Mouse (Mus musculus): ENCODE data around the gene Kcnip1. TPM values are rescaled to one million over a fixed set of nuclear protein-coding genes. Genes with fewer than 3 reads are reported as not detected.
A peak's percentile ranks its signal among the peaks of the same experiment; 100 is the strongest.

Kcnip1 gene
- polyA plus RNA-seq, 1 experiment from 2014 or later, result 0.27 TPM

- WGBS, result 82% methylated on average over 2 of the region's 2 CpGs
- DNase-seq (ENCODE audit: low spot score), result no peak
Observed at GRCm38 (mm10) chr11:33637107-33637506, 355.8 kb downstream of the Kcnip1 start.

GRCm38 (mm10) chr11:33627136-33627742 lies 365.7 kb downstream of the Kcnip1 start:
- Histone ChIP-seq H3K4me2 (replicated peaks; ENCODE audit: low read depth, low read length) (no peak overlapping the region), H3K9ac (replicated peaks; ENCODE audit: low read depth) (no peak overlapping the region), H3K27ac (ENCODE audit: low read length) (no peak overlapping the region), H3K27me3 (replicated peaks; ENCODE audit: insufficient read depth, low read length) (no peaks in the 10 kb centered on the region), H3K9me3 (ENCODE audit: low read length) (no peaks in the 10 kb centered on the region), H3K4me1 (ENCODE audit: insufficient read depth, low read depth, low read length) (no peaks in the 10 kb centered on the region), H3K4me3 (ENCODE audit: low read depth, low read length) (no peak overlapping the region), H3K36me3 (ENCODE audit: insufficient read depth, low read length) (no peaks in the 10 kb centered on the region)
- DNase-seq (ENCODE audit: low spot score) (no peak), ATAC-seq (no peak)
- WGBS, result 79% methylated on average over 4 of the region's 4 CpGs
- TF ChIP-seq EP300 (IDR thresholded peaks at IDR 0.05), result no peak
- TF ChIP-seq CTCF (IDR thresholded peaks at IDR 0.05), result no peak

More at GRCm38 (mm10) chr11:33637107-33637506, 355.8 kb downstream of the Kcnip1 start:
- no peaks in the 10 kb centered on the region for H3K36me3 ChIP-seq (ENCODE audit: insufficient read depth, low read length)
- H3K9ac ChIP-seq (replicated peaks; ENCODE audit: low read depth), result no peak overlapping the region
- H3K27ac ChIP-seq (ENCODE audit: low read length), result no peak overlapping the region
- no peaks in the 10 kb centered on the region for H3K9me3 ChIP-seq (ENCODE audit: low read length)
- no peaks in the 10 kb centered on the region for H3K4me1 ChIP-seq (ENCODE audit: insufficient read depth, low read depth, low read length)
- H3K4me3 ChIP-seq (ENCODE audit: low read depth, low read length), result no peak overlapping the region
- no peak overlapping the region for H3K4me2 ChIP-seq (replicated peaks; ENCODE audit: low read depth, low read length)
- H3K27me3 ChIP-seq (replicated peaks; ENCODE audit: insufficient read depth, low read length), result no peaks in the 10 kb centered on the region
- no peak for ATAC-seq
- TF ChIP-seq EP300 (IDR thresholded peaks at IDR 0.05), result no peak
- TF ChIP-seq CTCF (IDR thresholded peaks at IDR 0.05), result no peak

- no peak overlapping the region for H3K4me2 ChIP-seq (replicated peaks; ENCODE audit: low read depth, low read length)
- peak; percentile 69 for ATAC-seq
- no peak overlapping the region for H3K9ac ChIP-seq (replicated peaks; ENCODE audit: low read depth)
- no peaks in the 10 kb centered on the region for H3K4me1 ChIP-seq (ENCODE audit: insufficient read depth, low read depth, low read length)
- H3K9me3 ChIP-seq (ENCODE audit: low read length), result no peaks in the 10 kb centered on the region
- no peaks in the 10 kb centered on the region for H3K36me3 ChIP-seq (ENCODE audit: insufficient read depth, low read length)
- H3K27ac ChIP-seq (ENCODE audit: low read length), result no peak overlapping the region
- no peaks in the 10 kb centered on the region for H3K27me3 ChIP-seq (replicated peaks; ENCODE audit: insufficient read depth, low read length)
- DNase-seq (ENCODE audit: low spot score), result peak; percentile 77
- WGBS, result 5% methylated on average over 15 of the region's 15 CpGs
- no peak overlapping the region for H3K4me3 ChIP-seq (ENCODE audit: low read depth, low read length)
- peak; percentile 94 for TF ChIP-seq CTCF (IDR thresholded peaks at IDR 0.05)
- TF ChIP-seq EP300 (IDR thresholded peaks at IDR 0.05), result no peak
Observed at GRCm38 (mm10) chr11:33614218-33614617, 378.7 kb downstream of the Kcnip1 start.

GRCm38 (mm10) chr11:33607784-33608183 lies 385.2 kb downstream of the Kcnip1 start:
- H3K4me1 ChIP-seq (ENCODE audit: insufficient read depth, low read depth, low read length), result no peaks in the 10 kb centered on the region
- DNase-seq (ENCODE audit: low spot score) (no peak), ATAC-seq (no peak)
- WGBS, result 9% methylated on average over 3 of the region's 3 CpGs
- H3K9ac ChIP-seq (replicated peaks; ENCODE audit: low read depth), result no peak overlapping the region
- H3K4me3 ChIP-seq (ENCODE audit: low read depth, low read length), result no peak overlapping the region
- H3K9me3 ChIP-seq (ENCODE audit: low read length), result no peaks in the 10 kb centered on the region
- no peaks in the 10 kb centered on the region for H3K27me3 ChIP-seq (replicated peaks; ENCODE audit: insufficient read depth, low read length)
- H3K36me3 ChIP-seq (ENCODE audit: insufficient read depth, low read length), result no peaks in the 10 kb centered on the region
- H3K27ac ChIP-seq (ENCODE audit: low read length), result no peak overlapping the region
- no peak for TF ChIP-seq CTCF (IDR thresholded peaks at IDR 0.05)
- no peak for TF ChIP-seq EP300 (IDR thresholded peaks at IDR 0.05)
- no peak overlapping the region for H3K4me2 ChIP-seq (replicated peaks; ENCODE audit: low read depth, low read length)

- TF ChIP-seq CTCF (IDR thresholded peaks at IDR 0.05) (no peak), EP300 (IDR thresholded peaks at IDR 0.05) (peak; percentile 92)
- no peaks in the 10 kb centered on the region for H3K36me3 ChIP-seq (ENCODE audit: insufficient read depth, low read length)
- H3K4me2 ChIP-seq (replicated peaks; ENCODE audit: low read depth, low read length), result no peak overlapping the region
- no peak overlapping the region for H3K9ac ChIP-seq (replicated peaks; ENCODE audit: low read depth)
- no peaks in the 10 kb centered on the region for H3K4me1 ChIP-seq (ENCODE audit: insufficient read depth, low read depth, low read length)
- peak overlapping the region; percentile 43 for H3K27ac ChIP-seq (ENCODE audit: low read length)
- DNase-seq (ENCODE audit: low spot score), result peak; percentile 93
- H3K27me3 ChIP-seq (replicated peaks; ENCODE audit: insufficient read depth, low read length), result no peaks in the 10 kb centered on the region
- peak; percentile 96 for ATAC-seq
- WGBS, result 27% methylated on average over 2 of the region's 2 CpGs
- H3K4me3 ChIP-seq (ENCODE audit: low read depth, low read length), result no peak overlapping the region
- no peaks in the 10 kb centered on the region for H3K9me3 ChIP-seq (ENCODE audit: low read length)
Observed at GRCm38 (mm10) chr11:33603174-33603573, 389.8 kb downstream of the Kcnip1 start.

GRCm38 (mm10) chr11:33598986-33599385 lies 394.0 kb downstream of the Kcnip1 start, which contains the start of gene D130052B06Rik:
D130052B06Rik (plus strand) TSS chr11:33599302.
- H3K36me3 ChIP-seq (ENCODE audit: insufficient read depth, low read length), result no peaks in the 10 kb centered on the region
- 64% methylated on average over 4 of the region's 4 CpGs for WGBS
- H3K27me3 ChIP-seq (replicated peaks; ENCODE audit: insufficient read depth, low read length), result no peaks in the 10 kb centered on the region
- no peaks in the 10 kb centered on the region for H3K9me3 ChIP-seq (ENCODE audit: low read length)
- H3K4me2 ChIP-seq (replicated peaks; ENCODE audit: low read depth, low read length), result no peak within 1 kb of the TSS
- no peaks in the 10 kb centered on the region for H3K4me1 ChIP-seq (ENCODE audit: insufficient read depth, low read depth, low read length)
- H3K9ac ChIP-seq (replicated peaks; ENCODE audit: low read depth), result no peak within 1 kb of the TSS
- H3K4me3 ChIP-seq (ENCODE audit: low read depth, low read length), result no peak within 1 kb of the TSS
- TF ChIP-seq CTCF (IDR thresholded peaks at IDR 0.05), result no peak
- TF ChIP-seq EP300 (IDR thresholded peaks at IDR 0.05), result no peak
- no peak for ATAC-seq
- H3K27ac ChIP-seq (ENCODE audit: low read length), result no peak within 1 kb of the TSS
- no peak for DNase-seq (ENCODE audit: low spot score)

All from lung, postnatal 0 days (tissue).